ENCODE assay signal across 18 mouse cellular contexts in the genomic region with DNA sequence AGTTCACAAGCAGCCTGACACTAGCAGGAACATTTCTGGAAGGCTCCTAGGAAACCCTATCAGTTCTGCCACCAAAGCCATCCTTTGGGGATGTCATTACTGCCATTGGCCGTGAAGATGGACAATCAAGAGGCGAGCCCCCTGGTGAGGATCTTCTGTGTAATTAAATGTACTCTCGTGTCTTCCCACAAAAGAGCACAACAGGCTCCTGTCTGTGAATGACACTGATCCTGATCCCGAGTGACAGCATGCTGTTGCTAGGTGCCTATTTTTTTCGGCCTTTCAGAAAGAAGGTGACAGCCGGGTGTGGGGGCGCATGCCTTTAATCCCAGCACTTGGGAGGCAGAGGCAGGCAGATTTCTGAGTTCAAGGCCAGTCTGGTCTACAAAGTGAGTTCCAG.
"Had no signal": no experiment of that assay in that cellular context is flagged by ENCODE, and none has a peak within 500 bp of the region (broad histone marks: within the 10 kb centered on the region; RNA-seq: fewer than 3 reads in every experiment).

No protein-coding gene starts in this region.

- H3K27me3 ChIP-seq: limb, embryonic 12.5 days; limb, embryonic 15.5 days; neural tube, embryonic 12.5 days; neural tube, embryonic 15.5 days had no signal

- H3K4me2 ChIP-seq: limb, embryonic 12.5 days; limb, embryonic 15.5 days; liver, embryonic 11.5 days; lung, embryonic 14.5 days; neural tube, embryonic 12.5 days; neural tube, embryonic 15.5 days had no signal

- H3K27ac ChIP-seq: limb, embryonic 12.5 days; limb, embryonic 15.5 days; liver, embryonic 14.5 days; macrophage; neural tube, embryonic 12.5 days; neural tube, embryonic 15.5 days had no signal

- H3K9ac ChIP-seq: limb, embryonic 12.5 days; limb, embryonic 15.5 days; liver, embryonic 14.5 days; liver, postnatal 0 days; lung, embryonic 14.5 days; neural tube, embryonic 12.5 days; neural tube, embryonic 15.5 days had no signal

- DNase-seq: kidney, adult 18-20 months; kidney, adult 9 months; kidney, postnatal 14 days; kidney, postnatal 4 days; left cerebral cortex, postnatal 4 days; liver, postnatal 0 days; lung, embryonic 14.5 days; thymus, adult 2 months; thymus, postnatal 14 days; thymus, postnatal 4 days had no signal

- H3K9me3 ChIP-seq: limb, embryonic 15.5 days; neural tube, embryonic 12.5 days; neural tube, embryonic 15.5 days had no signal

- H3K36me3 ChIP-seq: limb, embryonic 12.5 days; limb, embryonic 15.5 days; neural tube, embryonic 12.5 days; neural tube, embryonic 15.5 days had no signal

- H3K4me3 ChIP-seq: limb, embryonic 12.5 days; limb, embryonic 15.5 days; neural tube, embryonic 12.5 days; neural tube, embryonic 15.5 days had no signal

- ATAC-seq: liver, postnatal 0 days; lung, postnatal 0 days had no signal
